Mouse (Mus musculus) spleen, adult 2 months (tissue): ENCODE data around the gene Gstt1.

Experiments used
- CTCF ChIP-seq: fragments of 200-500 bp; IDR thresholded peaks from 2 replicates; pipeline ENCODE4 v1.5.1; 2011; ENCODE audit warnings: mild to moderate bottlenecking, inconsistent platforms; ENCODE audit not compliant: insufficient read depth, insufficient read length, insufficient replicate concordance; ENCODE audit errors: extremely low read depth
- POLR2A ChIP-seq: fragments of 200-500 bp; IDR thresholded peaks from 2 replicates; pipeline ENCODE4 v1.6.1; 2011; ENCODE audit warnings: low read depth, low read length, inconsistent platforms

DNA sequence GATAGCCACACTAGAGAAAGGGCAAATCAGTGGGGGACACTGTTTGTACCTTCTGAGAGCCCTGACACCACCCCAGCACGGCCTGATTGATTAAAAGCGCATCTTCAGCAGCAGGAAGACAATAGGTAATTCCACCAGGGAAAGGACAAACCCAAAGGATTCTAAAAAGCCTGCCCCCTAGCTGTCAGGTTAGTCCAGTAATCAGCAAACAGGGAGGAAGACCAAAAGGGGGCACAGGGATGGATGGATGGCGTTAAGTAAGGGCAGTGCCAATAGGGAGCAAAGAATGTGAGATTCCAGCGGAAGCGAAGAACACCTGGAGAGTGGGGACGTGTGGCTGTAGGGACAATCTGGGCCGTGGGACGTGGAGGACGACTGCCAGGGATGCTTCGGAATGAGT is 20.3 kb upstream of the Gstt1 start:
- TF ChIP-seq POLR2A (no peak), CTCF (no peak)
